Mouse (Mus musculus) monocyte, adult 2 months (primary cell): ENCODE measurements around the gene Cfd.
A peak's percentile ranks its signal among the peaks of the same experiment; 100 is the strongest.
"Not testable (repeated sequence)": the region's sequence is repeated elsewhere in the genome, so short reads cannot be mapped to it uniquely, and the experiment has no call there.

Experiments used
- DNase-seq, 2 experiments: peaks; one replicate each; pipeline ENCODE4 v3.0.0; 2022; ENCODE audit warnings: low spot score in 2 of 2, low read depth in 1 of 2

Cfd gene

GRCm38 (mm10) chr10:79884446-79884845, 6.2 kb upstream of the Cfd start:
- no peak for DNase-seq

GRCm38 (mm10) chr10:79884938-79885337, 5.7 kb upstream of the Cfd start:
- not testable (repeated sequence) for DNase-seq

- no peak for DNase-seq
These were observed 4.6 kb upstream of the Cfd start, which contains the start of gene Elane for GRCm38 (mm10) chr10:79886054-79886453. Gene Elane, plus strand, starts transcription at chr10:79886247.

- DNase-seq: no peak
These were observed 4.0 kb upstream of the Cfd start for GRCm38 (mm10) chr10:79886611-79887010.

- no peak for DNase-seq
These were observed 1.3 kb upstream of the Cfd start for GRCm38 (mm10) chr10:79889386-79889785.

- DNase-seq: peak; percentile 39 to 72
These were observed 1.9 kb downstream of the Cfd start for GRCm38 (mm10) chr10:79892451-79893118.

- DNase-seq: no peak
These were observed 5.7 kb downstream of the Cfd start for GRCm38 (mm10) chr10:79896306-79896705.

GRCm38 (mm10) chr10:79896814-79897213, 6.2 kb downstream of the Cfd start:
- no peak for DNase-seq

- no peak for DNase-seq
These were observed 6.9 kb downstream of the Cfd start for GRCm38 (mm10) chr10:79897316-79898245.

GRCm38 (mm10) chr10:79900951-79901410, 10.3 kb downstream of the Cfd start:
- DNase-seq: no peak

GRCm38 (mm10) chr10:79906712-79907111, 16.1 kb downstream of the Cfd start:
- no peak for DNase-seq

- no peak for DNase-seq
These were observed 16.8 kb downstream of the Cfd start for GRCm38 (mm10) chr10:79907415-79907814.

- DNase-seq: peak; percentile 93 to 97
These were observed 17.8 kb downstream of the Cfd start, which contains the start of gene Med16 for GRCm38 (mm10) chr10:79908167-79909091. Gene Med16, minus strand, starts transcription at chr10:79908923.

GRCm38 (mm10) chr10:79909092-79909922, 18.7 kb downstream of the Cfd start:
- peak in 1 of 2 experiments; percentile 41 for DNase-seq

- DNase-seq: no peak
These were observed 19.9 kb downstream of the Cfd start, which contains the start of gene Gm26602 for GRCm38 (mm10) chr10:79910556-79910955. Gene Gm26602, plus strand, starts transcription at chr10:79910856.

GRCm38 (mm10) chr10:79912412-79912811, 21.8 kb downstream of the Cfd start:
- no peak for DNase-seq

- no peak for DNase-seq
These were observed 23.7 kb downstream of the Cfd start for GRCm38 (mm10) chr10:79914131-79914947.

GRCm38 (mm10) chr10:79914948-79915596, 24.4 kb downstream of the Cfd start:
- no peak for DNase-seq

- DNase-seq: no peak
These were observed 25.4 kb downstream of the Cfd start for GRCm38 (mm10) chr10:79916081-79916480.
